Mouse (Mus musculus) kidney, adult 11 months (tissue): Measurements from ENCODE around the gene Cables2.
A peak's percentile ranks its signal among the peaks of the same experiment; 100 is the strongest.

Experiments
- DNase-seq: peaks from one replicate; pipeline ENCODE4 v3.0.0; 2022

The Cables2 gene

DNA sequence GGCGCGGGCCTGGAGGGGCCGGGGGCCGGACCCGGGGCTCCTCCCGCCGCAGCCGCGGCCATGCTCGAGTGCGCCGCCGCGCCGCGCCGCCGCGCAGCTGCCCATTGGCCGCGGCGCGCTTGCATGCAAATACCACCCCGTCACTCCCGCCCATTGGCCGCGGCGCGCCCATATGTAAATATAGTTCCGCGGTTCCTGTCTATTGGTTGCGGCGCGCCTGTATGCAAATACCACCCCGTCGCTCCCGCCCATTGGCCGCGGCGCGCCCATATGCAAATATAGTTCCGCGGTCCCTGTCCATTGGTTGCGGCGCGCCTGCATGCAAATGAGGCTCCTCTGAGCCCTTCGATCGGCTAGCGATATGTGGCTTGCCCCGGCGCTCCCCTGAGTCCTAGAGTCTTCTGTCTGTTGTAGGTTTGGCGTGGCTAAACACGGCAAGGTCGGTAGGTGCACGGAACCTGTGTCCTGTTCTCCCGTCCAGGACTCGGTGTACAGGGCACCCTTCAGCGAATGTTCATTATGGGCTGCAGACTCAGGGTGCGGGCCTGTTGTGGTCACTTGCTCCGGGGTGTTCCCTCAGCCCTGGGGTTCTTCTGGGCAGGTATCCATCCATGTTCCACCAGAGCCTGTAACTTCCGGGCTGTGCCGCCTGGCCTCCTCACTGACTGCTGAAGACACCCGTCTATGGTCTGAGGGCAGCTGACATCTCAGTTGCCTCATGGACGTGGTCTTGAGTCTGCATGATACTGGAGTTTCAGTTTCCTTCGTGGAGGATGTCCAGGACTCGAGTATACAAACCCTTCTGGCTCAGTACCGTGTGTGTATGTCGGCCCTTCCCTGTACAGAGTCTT is at the start of gene Cables2:
Gene Cables2 (minus strand): TSS at position 103 of the 851 bp plus-strand sequence.
- peak; percentile 98 for DNase-seq

DNA sequence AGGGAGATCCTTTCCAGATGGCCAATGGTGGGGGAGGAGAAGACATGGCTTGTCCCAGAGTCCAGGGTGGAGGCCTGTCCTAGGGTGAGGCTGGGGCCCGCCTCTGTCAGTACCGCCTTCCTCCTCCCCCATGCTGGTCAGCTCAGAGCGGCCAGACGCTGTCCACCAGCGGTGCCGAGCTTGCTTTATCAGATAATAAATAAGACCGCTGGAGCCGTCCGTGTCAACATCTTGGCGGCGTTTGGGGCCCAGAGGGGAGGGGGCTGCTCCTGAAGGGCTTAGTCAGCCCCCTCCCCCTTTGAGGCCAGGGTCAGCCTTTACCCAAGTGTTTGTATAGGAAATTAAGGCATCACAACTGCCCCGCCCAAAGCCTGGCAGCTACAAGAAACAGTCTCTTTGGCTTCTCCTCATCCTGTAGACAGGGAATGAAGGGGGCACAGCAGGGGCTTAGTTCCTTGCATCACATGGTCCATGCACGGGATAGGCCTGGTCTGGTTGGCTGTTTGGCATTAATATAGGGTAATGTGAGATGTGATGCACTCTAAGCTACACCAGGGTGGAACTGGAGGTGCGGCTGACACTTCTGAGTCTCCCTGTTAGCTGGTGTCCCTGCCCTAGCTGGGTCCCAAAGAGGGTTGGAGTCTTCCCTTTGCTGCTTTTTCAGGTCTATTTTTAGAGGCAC is 49.5 kb upstream of the Cables2 start:
- DNase-seq, result no peak

DNA sequence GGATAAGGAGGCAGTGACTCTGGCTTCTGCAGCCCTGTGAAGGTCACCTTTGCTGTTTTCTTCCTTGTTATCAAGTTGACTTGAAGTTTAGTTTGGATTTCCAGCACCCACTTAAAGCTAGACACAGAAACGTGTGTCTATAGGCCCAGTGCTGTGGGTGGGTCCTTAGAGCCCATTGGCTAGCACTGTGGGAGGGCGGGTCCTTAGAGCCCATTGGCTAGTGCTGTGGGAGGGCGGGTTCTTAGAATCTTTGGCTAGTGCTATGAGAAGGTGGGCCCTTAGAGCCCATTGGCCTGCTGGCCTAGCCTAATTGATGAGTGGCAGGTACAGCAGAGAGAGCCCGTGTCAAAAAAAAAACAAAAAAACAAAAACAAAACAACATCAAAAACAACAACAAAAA is 46.9 kb upstream of the Cables2 start:
- DNase-seq, result no peak

DNA sequence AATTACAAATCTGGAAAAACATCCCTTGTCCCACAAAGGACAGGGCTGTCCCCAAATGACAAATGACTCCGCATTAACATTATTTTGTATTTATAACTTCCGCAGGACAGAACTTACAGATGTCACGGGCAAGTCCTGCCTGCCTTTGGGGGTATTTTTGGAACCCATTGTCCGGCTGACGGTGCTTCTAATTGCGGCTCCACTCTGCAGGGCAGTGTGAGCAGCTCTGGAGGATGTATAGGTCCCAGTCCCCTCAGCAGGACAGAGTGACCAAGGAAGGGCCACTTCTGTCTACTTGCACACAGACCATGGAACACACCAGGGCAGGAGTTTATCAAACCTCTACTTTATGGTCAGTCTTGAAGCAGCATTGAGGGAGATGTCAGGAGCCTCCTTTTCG is 44.3 kb upstream of the Cables2 start:
- DNase-seq, result no peak

DNA sequence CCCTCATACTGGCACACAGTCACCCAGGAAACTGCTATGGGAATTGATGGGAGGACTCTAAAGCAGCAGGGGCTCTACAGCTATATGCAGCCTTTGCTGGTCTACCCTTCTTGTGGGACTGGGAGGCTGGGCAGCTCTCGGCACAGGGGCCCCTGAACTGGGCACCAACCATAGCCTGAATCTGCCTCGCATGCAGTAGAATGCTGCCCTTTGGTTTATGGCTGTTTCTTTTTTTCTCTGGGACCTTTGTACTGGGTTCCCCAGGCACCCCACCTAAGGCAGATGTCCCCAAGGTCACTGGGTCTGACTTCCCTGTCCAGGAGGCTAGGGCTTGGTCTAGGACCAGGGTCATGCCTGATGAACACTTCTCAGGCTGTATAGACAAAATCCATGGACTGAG is 41.0 kb upstream of the Cables2 start:
- no peak for DNase-seq

DNA sequence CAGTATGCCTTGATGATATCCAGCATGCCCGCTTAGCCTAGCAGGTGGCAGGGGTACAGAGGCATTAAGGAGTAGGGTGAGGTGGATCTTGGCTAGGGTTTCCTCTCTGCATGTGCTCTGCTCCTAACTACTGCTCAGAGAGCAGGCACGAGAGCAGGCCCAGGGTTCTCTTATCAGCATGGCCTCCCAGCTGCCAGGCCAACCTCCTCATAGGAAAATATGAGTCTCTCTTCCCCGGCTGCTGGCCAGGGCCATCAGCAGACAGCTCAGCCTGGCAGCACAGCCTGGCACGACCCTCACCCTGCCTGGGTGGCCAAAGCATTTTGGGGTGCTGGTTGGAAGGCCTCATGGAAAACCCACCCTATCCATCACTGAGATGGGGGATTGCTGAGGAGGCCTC is 37.9 kb upstream of the Cables2 start:
- no peak for DNase-seq

DNA sequence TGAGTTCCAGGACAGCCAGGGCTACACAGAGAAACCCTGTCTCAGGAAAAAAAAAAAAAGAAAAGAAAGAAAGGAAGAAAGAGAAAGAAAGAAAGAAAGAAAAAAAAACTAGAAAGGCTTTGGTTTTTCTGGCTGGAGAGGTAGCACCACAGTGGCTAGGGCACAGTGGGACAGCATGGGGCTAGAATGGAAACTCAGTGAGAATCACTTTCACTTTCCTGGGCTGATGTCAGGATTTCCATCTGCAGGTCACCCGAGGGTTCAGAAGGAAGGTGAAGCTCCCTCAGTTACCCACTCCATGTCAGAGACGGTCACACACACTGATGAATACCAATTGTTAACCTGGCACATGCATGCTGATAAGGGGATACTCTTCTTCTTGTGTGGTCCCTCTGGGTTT is 34.4 kb upstream of the Cables2 start:
- no peak for DNase-seq

DNA sequence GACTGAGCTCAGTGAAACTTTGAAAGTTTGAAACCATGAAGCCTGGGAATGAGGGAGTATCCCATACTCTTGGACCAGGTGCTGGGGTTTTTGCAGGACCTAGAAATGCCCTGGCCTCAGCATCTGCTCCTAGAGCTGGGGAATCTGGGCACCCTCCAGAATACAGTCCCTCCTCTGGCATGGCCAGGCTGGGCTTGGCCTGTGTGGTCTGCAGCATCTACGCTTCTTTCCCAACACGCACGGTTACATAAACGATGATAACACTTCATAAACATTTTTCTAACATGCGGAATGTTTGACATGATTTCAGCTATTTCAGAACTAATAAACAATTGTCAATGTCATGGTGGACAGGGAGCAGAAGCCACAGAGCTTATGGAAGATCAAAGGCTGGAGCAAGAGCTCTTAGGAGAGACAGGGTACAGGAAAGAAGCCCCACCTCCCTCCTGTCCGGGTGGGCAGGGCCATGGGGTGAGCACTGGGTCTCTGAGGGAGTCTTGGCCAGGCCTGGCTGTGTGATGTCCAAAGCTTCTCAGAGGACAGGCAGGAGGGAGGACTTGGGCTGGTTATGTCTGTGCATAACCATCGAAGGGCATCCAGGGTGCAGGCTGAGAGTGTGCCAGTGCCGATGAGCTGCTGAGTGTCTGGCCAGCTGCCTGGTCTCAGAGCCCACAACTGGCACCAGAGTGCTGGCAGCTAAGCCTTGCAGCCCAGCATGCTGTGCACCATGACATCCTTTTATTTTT is 33.3 kb upstream of the Cables2 start:
- no peak for DNase-seq

DNA sequence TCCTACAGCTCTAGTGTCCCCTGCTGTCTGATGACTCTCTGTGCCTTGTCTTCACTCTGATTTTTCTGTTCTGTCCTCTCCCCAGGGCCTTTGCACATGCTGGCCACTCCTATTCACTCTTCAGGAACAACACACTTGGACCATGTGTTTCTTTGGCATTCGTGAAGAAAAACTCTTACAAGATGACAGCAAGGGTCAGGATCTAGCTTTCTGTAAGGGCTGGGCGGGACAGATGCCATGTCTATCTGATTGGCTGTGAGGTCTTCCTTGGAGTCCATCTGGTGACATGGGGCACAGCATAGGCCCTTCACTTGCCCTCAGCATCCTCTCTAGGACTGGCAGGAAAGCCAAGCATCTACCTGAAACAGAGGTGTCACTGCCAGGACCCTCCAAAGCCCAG is 32.7 kb upstream of the Cables2 start:
- no peak for DNase-seq

DNA sequence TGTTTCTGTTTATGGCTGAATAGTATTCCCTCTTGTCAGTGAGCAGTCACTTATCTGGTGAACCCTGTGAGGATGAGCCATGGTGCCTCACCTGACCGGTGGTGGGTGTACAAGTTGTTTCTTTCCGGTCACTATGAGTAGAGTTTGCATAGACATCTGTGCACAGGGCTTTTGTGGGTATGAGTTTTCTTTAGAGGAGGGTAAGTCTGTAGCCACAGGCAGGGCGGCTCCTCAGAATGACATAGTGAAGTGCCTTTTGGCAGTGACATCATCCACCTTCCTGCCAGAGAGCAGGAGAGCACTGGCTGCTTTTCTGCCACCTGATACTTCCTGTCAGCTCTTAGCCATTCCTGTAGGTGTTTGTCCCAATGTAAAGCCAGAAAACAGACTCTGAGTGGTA is 32.2 kb upstream of the Cables2 start:
- no peak for DNase-seq

DNA sequence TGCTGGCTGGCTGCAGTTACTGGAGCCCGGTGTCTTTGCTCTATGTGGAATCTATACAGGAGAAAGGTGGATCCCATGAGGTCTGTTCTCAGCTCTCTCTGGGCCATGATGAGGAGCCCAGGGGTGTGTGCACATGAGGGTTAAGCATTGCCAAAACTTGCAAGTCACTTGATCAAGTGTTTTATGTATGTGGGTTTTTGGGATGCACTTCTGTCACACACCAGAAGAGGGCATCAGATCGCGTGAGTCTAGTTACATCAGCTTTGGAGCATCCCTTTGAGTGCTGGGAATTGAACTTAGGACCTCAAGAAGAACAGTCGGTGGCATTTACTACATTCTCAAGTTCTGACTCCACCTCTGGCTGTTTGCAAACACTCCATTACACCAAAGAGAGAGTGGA is 31.3 kb upstream of the Cables2 start:
- no peak for DNase-seq

DNA sequence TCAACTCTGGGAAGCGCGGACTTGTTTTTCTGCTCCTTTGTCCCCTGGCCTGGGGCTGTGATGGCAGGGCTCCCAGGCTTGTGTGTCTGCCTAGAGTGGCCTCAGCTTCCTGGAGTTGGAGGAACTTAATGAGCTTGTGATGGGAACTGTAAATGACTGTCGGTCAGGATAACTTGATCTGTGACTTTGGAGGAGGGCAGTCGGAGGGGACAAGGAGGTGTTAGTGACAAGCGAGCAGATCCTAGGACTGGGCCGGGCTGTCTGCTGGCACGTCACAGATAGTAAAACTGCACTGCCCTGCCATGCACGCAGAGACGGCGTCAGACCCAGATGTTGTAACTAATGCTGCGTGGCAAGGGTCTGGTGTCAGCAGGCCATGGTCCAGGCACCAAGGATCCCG is 30.2 kb upstream of the Cables2 start:
- DNase-seq, result no peak

DNA sequence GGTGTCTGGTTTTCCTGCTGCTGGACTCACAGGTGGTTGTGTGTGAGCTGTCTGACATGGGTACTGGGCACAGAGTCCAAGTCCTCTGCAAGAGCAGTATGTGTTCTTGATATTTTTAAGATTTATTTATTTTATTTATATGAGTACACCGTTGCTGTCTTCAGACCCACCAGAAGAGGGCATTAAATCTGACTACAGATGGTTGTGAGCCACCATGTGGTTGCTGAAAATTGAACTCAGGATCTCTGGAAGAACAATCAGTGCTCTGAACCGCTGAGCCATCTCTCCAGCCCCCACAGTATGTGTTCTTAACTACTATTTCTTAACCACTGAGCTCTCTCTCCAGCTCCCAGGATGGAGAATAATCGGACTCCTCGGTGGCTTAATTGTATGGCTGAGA is 28.9 kb upstream of the Cables2 start:
- no peak for DNase-seq

DNA sequence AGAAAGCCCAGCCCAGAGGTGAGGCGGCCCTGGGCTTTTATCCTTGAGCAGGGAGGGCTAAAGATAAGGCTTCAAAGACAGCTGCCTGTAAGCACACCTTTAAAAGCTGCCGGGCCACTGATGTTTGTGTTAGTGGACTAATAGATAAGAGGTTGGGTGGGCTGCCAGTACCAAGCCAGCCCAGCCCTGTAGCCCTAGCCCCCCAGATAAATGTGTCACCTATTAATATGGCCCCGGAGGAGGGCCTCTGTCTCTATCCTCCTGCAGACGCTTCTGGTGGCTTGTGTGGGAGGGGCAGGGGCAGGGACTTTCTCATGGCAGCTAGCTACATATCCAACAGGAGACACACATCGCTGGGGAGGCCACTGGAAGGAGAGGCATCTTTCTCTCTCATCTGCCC is 27.5 kb upstream of the Cables2 start:
- DNase-seq, result no peak

DNA sequence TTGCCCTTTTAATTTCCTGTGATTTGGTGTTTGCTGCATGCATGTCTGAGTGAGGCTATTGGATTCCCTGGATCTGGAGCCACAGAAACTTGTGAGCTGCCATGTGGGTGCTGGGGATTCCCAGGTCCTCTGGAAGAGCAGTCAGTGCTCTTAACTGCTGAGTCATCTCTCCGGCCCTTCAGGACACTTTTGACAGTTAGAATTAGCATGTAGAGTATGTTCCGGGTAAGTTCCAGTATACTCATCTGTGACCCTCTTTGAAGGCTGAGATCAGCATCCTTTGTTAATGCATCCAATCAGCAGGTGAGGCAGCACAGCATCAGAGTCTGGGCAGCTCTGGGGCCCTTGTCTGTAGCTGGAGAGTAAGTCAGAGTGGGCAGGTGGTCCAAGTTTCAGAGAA is 27.0 kb upstream of the Cables2 start:
- no peak for DNase-seq

DNA sequence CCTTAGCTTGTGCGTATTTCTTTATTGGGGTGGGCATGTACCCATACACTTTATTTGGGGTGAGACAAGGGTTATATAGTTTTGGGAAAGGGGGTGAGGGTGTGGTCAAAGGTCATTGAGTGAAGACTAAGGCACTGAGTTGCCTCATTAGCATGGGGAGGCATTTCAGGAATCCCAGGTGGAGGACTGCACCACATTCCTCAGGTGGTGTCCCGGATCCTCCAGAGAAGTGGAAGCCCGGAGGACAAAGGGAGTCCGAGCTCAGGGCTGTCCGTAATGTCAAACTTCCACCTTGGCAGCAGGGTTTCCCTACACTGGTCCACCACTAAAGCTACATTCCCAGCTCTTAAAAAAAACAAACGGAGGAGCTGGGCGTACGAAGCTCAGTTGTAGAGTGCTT is 19.6 kb upstream of the Cables2 start:
- DNase-seq, result no peak

DNA sequence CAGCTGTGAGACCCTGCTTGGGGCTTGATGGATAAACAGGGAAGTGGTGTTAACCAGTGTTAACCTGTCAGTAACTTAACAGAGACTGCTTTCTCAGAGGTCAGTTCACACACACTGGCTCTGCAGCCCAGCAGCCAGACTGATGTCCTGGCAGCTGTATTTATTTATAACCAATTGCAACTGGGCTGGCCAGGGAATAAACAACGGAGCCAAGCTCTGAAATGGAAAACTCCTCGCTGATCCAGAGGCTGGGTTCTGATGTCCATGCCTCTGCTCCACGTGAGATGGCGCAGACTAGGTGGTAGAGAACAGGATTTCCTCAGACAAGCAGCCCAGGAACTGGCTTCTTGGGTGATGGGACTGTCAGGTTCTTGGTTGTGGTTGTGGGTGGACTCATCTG is 18.7 kb upstream of the Cables2 start:
- DNase-seq, result no peak

DNA sequence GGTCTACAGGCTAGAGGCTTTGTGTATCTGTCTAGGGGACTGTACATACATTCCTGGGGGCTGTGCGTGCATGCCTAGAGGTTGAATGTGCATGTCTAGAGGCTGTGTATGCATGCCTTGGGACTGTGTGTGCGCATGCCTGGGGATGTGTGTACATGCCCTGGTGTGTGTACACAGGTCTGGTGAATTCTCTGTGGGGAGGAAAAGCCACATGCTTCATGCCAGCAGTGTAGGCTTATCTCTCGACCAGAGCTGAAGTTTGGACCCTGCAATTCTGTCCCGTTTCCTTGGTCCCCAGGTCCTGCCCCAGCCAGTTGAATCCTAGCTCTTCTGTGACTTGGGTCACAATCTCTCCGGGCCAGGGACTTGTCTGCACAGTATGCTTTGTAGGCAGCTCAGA is 18.3 kb upstream of the Cables2 start:
- DNase-seq, result no peak

DNA sequence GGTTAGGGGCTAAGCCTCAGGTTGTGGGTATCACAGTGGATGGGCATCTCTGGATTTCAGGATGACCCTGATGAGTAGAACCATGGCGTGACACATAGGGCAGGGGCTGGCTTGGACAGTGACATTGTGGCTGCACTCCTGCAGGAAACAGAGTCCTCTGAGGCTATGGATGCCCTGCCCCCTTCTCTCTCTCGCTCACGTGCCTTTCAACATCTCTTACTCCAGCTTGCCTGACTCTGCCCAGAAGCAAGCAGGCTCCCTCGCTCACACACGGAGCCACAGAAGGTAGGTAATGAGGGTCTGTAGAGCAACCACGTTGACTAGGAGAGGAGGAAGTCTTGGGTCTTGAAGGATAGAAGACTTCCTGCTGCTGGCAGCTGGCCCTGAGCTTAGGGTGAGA is 17.2 kb upstream of the Cables2 start:
- no peak for DNase-seq

DNA sequence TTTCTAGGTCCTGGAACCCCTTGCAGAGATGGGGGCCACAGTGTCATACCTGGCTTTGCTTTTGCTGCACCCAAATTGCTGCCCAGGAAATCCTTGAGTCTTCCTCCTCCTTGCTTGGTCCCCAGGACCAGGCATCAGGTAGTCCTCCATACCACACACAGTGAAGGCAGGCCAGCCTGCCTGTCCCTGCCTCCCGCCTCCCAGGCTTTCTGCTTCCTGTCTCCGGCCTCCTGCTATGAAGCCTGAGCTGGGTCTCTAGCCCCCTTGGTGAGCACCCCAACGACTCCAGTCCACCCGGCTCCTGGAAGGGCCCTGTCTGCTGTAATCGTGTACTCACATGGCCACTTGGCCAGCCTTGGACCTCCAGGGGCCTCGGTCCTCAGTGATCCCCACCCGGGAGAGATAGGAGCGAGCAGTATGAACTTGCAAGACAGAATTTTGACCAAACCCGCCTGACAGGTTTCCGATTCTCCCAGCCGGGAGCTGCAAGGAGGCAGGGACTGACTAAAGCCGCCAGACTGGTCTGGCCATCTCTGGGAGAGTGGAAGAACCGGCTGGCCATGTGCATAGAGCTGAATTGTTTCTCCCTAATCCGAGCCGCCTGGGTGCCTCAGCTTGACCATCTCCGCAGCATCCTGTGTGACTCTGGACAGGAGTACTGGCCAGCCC is 16.3 kb upstream of the Cables2 start, which contains the start of gene Rbbp8nl:
Gene Rbbp8nl (minus strand): TSS at position 440 of the 669 bp plus-strand sequence.
- DNase-seq, result peak; percentile 76

DNA sequence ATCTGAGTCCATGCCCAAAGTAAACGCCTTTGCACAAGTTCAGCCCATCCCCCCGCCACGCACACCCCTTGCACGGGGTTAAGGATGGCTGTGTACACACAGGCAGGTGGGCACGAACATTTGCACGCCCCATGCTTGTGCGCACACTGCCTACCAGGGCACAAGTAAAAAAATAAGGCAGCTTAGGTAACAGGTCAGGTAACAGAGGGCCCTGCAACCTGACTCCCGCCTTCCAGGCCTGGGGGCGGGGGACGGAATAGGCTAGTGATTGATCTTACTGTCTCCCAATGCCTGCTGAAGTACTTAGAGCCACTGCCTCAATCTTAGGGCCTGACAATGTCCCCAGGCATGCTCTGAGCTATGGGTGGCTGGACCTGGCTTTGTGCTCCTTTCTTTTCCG is 15.7 kb upstream of the Cables2 start:
- DNase-seq, result no peak

DNA sequence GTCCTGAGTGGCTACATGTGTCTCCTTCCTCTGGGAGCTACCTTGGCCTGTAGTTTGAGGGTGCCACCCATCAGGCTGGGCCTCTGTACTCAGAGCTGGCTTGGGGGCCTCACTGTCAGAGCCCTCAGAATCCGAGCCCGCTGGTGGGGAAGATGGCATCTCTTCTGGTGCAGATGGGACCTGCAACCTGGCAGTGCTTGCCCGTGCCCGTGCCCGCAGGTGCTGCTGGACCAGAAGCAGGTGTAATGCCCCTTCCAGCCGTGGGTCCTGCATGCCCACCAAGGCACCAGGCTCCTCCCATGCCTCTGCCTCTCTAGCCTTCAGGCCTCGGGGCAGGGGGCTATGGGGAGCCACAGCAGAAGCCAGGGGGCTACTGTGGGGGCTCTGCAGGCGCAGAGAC is 6.0 kb upstream of the Cables2 start:
- DNase-seq, result no peak

DNA sequence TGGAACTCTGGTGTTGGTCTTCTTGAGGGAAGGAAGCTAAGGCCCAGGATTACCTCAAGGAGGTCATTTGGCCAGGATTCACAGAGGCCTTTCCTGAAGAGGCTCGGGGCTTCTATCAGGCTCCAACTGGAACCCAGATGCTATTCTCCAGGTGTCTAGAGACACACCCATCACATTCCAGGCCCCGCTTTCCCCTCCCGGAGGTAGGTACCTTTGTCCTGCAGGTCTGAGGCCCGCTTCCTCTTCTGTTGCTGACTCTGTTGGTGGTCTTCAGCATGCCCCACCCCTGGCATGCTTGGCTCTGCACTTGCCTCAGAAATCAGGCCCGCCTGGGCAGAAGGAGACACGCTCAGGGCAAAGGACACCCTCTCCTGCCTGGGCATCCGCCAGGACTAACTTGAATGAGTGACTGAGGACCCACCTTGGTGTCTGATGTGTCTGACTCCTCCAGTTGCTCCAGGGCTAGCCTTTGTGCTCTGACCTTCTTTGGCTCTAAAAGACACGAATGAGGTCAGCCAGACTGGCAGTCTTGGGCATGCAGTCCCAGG is 4.6 kb upstream of the Cables2 start:
- peak; percentile 51 for DNase-seq
